In genomic region chr3:105960700-105961099, GRCm38 (mm10) we compare ENCODE assay signal across 8 mouse cellular contexts. TPM values are rescaled to one million over a fixed set of nuclear protein-coding genes. Genes with fewer than 3 reads are reported as not detected.
DNase-seq lines count a peak whose midpoint lies in the region; ATAC-seq and TF ChIP-seq lines count a peak whose summit lies in the region.

No protein-coding gene starts in this region.

- H3K4me2 ChIP-seq in heart, embryonic 15.5 days = peak overlapping the region; percentile 81; the same call in 1 of the 2 replicates
- H3K4me2 ChIP-seq in liver, embryonic 12.5 days = peak overlapping the region; percentile 86

- TF ChIP-seq CTCF in layer of hippocampus, adult 2 months (conservative IDR thresholded peaks at IDR 0.05) = peak; percentile 65
- TF ChIP-seq CTCF in Patski (IDR thresholded peaks at IDR 0.05) = peak; percentile 75

- H3K9me3 ChIP-seq in heart, embryonic 15.5 days (replicated peaks) = no peaks in the 10 kb centered on the region
- no peaks in the 10 kb centered on the region for H3K9me3 ChIP-seq in liver, embryonic 12.5 days (replicated peaks)

- H3K27me3 ChIP-seq in Patski = no peaks in the 10 kb centered on the region
- H3K27me3 ChIP-seq in heart, embryonic 15.5 days = no peaks in the 10 kb centered on the region
- no peaks in the 10 kb centered on the region for H3K27me3 ChIP-seq in liver, embryonic 12.5 days (replicated peaks)

- peaks cover 35% of the 10 kb centered on the region for H3K4me1 ChIP-seq in heart, embryonic 15.5 days (replicated peaks)
- H3K4me1 ChIP-seq in liver, embryonic 12.5 days = peaks cover 37% of the 10 kb centered on the region

- no peak overlapping the region for H3K27ac ChIP-seq in layer of hippocampus, adult 2 months
- H3K27ac ChIP-seq in heart, embryonic 15.5 days = no peak overlapping the region
- H3K27ac ChIP-seq in liver, embryonic 12.5 days = no peak overlapping the region

- no peak overlapping the region for H3K4me3 ChIP-seq in layer of hippocampus, adult 2 months
- H3K4me3 ChIP-seq in heart, embryonic 15.5 days = peak overlapping the region; percentile 98; the same call in 1 of the 2 replicates
- peak overlapping the region; percentile 85 for H3K4me3 ChIP-seq in liver, embryonic 12.5 days

- no peak for ATAC-seq in Patski
- no peak for ATAC-seq in heart, embryonic 15.5 days (replicated peaks; ENCODE audit: insufficient number of reproducible peaks, insufficient read depth, low FRiP score, low read depth)
- ATAC-seq in liver, embryonic 12.5 days = no peak

- in situ Hi-C loops in Patski (cut with MboI; ENCODE audit: low pct_unique_long_range_greater_than_20kb) = loop anchor here (5.0 to 25.0 kb wide), 2 partner anchors 278 to 1352 kb away; no protein-coding TSS in a partner anchor

- H3K36me3 ChIP-seq in heart, embryonic 15.5 days = peaks cover 54% of the 10 kb centered on the region
- H3K36me3 ChIP-seq in liver, embryonic 12.5 days = peaks cover 67% of the 10 kb centered on the region

- no peak overlapping the region for H3K9ac ChIP-seq in heart, embryonic 15.5 days
- no peak overlapping the region for H3K9ac ChIP-seq in liver, embryonic 12.5 days

- DNase-seq in layer of hippocampus, adult 2 months (ENCODE audit: low spot score in 2 of 2) = no peak
- no peak for DNase-seq in layer of hippocampus, postnatal 25 days (ENCODE audit: extremely low spot score in 1 of 2, low spot score in 1 of 2)
- no peak for DNase-seq in Patski (ENCODE audit: low read depth, low spot score)
- DNase-seq in thymus, postnatal 4 days = peak; percentile 39
- no peak for DNase-seq in frontal cortex, postnatal 25 days (ENCODE audit: low spot score in 2 of 2)
- no peak for DNase-seq in gastrocnemius, adult 18-20 months (ENCODE audit: low spot score)

- 93% methylated on average over 2 of the region's 2 CpGs for WGBS in heart, embryonic 15.5 days
- WGBS in liver, embryonic 12.5 days (ENCODE audit: insufficient replicate concordance) = 81% methylated on average over 2 of the region's 2 CpGs

- POLR2A ChIA-PET in Patski (lab: Charles Lee) = interaction anchor here (3.7 kb wide), 1 partner anchor 11 kb away, joined by 30 read pairs; no protein-coding TSS in a partner anchor

- CTCF ChIA-PET in Patski (lab: Charles Lee) = interaction anchor here (1.3 kb wide), 1 partner anchor 11 kb away, joined by 3 read pairs; no protein-coding TSS in a partner anchor

RNA-seq across cellular contexts. Expression of gene Atp5f1, which starts 0.8 kb away (rescaled TPM):
- total RNA-seq in layer of hippocampus, adult 2 months (2021) = 100 to 1,000 TPM; 250 to 262 TPM
- total RNA-seq in layer of hippocampus, postnatal 25 days (2021) = 100 to 1,000 TPM; 289 to 314 TPM
- 723 TPM for polyA plus RNA-seq in Patski (2021)
- 760 and 907 TPM in 2 replicates for polyA plus RNA-seq in heart, embryonic 15.5 days (2015; fragmentation: Nextera tagmentation; extraction: Ambion mirVana)
- polyA plus RNA-seq in liver, embryonic 12.5 days (2016; fragmentation: Nextera tagmentation; extraction: Ambion mirVana) = 368 TPM in 2 replicates
- total RNA-seq in gastrocnemius, adult 18-20 months (2021) = 100 to 1,000 TPM; 591 to 642 TPM

RNA-seq across cellular contexts. Expression of gene Wdr77, which starts 1.5 kb away (rescaled TPM):
- 10 to 100 TPM; 49.6 to 50.6 TPM for total RNA-seq in layer of hippocampus, adult 2 months (2021)
- total RNA-seq in layer of hippocampus, postnatal 25 days (2021) = 10 to 100 TPM; 48.4 to 52.4 TPM
- 92.0 TPM for polyA plus RNA-seq in Patski (2021)
- polyA plus RNA-seq in heart, embryonic 15.5 days (2015; fragmentation: Nextera tagmentation; extraction: Ambion mirVana) = 69.9 and 92.3 TPM in 2 replicates
- polyA plus RNA-seq in liver, embryonic 12.5 days (2016; fragmentation: Nextera tagmentation; extraction: Ambion mirVana) = 86.6 and 90.0 TPM in 2 replicates
- 10 to 100 TPM; 26.3 to 29.4 TPM for total RNA-seq in gastrocnemius, adult 18-20 months (2021)

RNA-seq across cellular contexts. Expression of gene Ovgp1, which starts 12.8 kb away (rescaled TPM):
- 1 to 10 TPM; 2.4 to 3.7 TPM for total RNA-seq in layer of hippocampus, adult 2 months (2021)
- 1 to 10 TPM; 1.0 to 3.2 TPM for total RNA-seq in layer of hippocampus, postnatal 25 days (2021)
- polyA plus RNA-seq in Patski (2021) = 1.9 TPM
- 1.3 and 1.4 TPM in 2 replicates for polyA plus RNA-seq in heart, embryonic 15.5 days (2015; fragmentation: Nextera tagmentation; extraction: Ambion mirVana)
- polyA plus RNA-seq in liver, embryonic 12.5 days (2016; fragmentation: Nextera tagmentation; extraction: Ambion mirVana) = 0.45 and 0.77 TPM in 2 replicates
- total RNA-seq in gastrocnemius, adult 18-20 months (2021) = under 1 TPM; 0.68 to 0.85 TPM

RNA-seq across cellular contexts. Expression of gene I830077J02Rik, which starts 28.2 kb away (rescaled TPM):
- 1 to 10 TPM in 1 of 2 experiments, under 1 TPM in 1; 0.98 to 1.2 TPM for total RNA-seq in layer of hippocampus, adult 2 months (2021)
- total RNA-seq in layer of hippocampus, postnatal 25 days (2021) = 1 to 10 TPM; 1.1 to 1.2 TPM
- 0.09 TPM for polyA plus RNA-seq in Patski (2021)
- polyA plus RNA-seq in heart, embryonic 15.5 days (2015; fragmentation: Nextera tagmentation; extraction: Ambion mirVana) = 0.76 and 1.8 TPM in 2 replicates
- polyA plus RNA-seq in liver, embryonic 12.5 days (2016; fragmentation: Nextera tagmentation; extraction: Ambion mirVana) = 4.0 and 4.4 TPM in 2 replicates
- under 1 TPM; 0.07 to 0.34 TPM for total RNA-seq in gastrocnemius, adult 18-20 months (2021)

RNA-seq across cellular contexts. Expression of gene Pifo, which starts 53.7 kb away (rescaled TPM):
- total RNA-seq in layer of hippocampus, adult 2 months (2021) = under 1 TPM in 1 of 2 experiments, not detected in 1; 0.72 TPM
- under 1 TPM in 1 of 2 experiments, not detected in 1; 0.30 TPM for total RNA-seq in layer of hippocampus, postnatal 25 days (2021)
- polyA plus RNA-seq in Patski (2021) = not detected
- 0.42 and 1.3 TPM in 2 replicates for polyA plus RNA-seq in heart, embryonic 15.5 days (2015; fragmentation: Nextera tagmentation; extraction: Ambion mirVana)
- not detected in 2 replicates for polyA plus RNA-seq in liver, embryonic 12.5 days (2016; fragmentation: Nextera tagmentation; extraction: Ambion mirVana)
- not detected for total RNA-seq in gastrocnemius, adult 18-20 months (2021)
